Mouse (Mus musculus): ENCODE results near the gene Gm5662.
"Not testable (repeated sequence)": the region's sequence is repeated elsewhere in the genome, so short reads cannot be mapped to it uniquely, and the experiment has no call there.

DNA sequence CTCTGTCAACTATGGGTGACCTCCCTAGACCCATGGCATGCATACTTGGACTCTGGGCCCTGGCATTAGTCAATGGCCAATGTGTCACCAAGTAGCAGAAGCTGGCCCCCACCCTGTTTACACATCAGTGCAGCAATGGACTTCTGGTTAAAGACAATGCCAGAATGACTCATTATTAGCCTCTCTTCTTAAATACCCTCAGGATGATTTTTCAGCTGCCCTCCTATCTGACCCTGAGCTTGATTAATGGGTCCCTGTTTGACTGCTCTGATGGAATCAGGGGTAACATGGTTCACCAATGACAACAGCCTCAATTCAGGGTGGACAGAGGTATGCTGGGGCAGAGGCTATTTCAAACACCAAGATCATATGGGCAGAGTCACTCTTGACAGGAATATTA is 28.5 kb downstream of the Gm5662 start:
- TF ChIP-seq POLR2A (IDR thresholded peaks at IDR 0.05; ENCODE audit: control insufficient read depth, low read depth, low read length); CTCF (IDR thresholded peaks at IDR 0.05; ENCODE audit: control insufficient read depth, insufficient read depth, insufficient replicate concordance, low read depth, low read length): not testable (repeated sequence)
